Mouse (Mus musculus) CD4-positive, CD25-positive, alpha-beta regulatory T cell, adult 2 months (primary cell): Measurements from ENCODE around the gene AC161166.1.
"Not testable (repeated sequence)": the region's sequence is repeated elsewhere in the genome, so short reads cannot be mapped to it uniquely, and the experiment has no call there.

Source experiments
- DNase-seq: peaks from one replicate; pipeline ENCODE4 v3.0.0-alpha.2; 2012; ENCODE audit warnings: low read depth, low spot score

Gene AC161166.1

GRCm38 (mm10) chr7:24486654-24487130 lies 25.6 kb downstream of the AC161166.1 start:
- no peak for DNase-seq

- DNase-seq = no peak
These were observed 26.8 kb downstream of the AC161166.1 start for GRCm38 (mm10) chr7:24485481-24485880.

DNA sequence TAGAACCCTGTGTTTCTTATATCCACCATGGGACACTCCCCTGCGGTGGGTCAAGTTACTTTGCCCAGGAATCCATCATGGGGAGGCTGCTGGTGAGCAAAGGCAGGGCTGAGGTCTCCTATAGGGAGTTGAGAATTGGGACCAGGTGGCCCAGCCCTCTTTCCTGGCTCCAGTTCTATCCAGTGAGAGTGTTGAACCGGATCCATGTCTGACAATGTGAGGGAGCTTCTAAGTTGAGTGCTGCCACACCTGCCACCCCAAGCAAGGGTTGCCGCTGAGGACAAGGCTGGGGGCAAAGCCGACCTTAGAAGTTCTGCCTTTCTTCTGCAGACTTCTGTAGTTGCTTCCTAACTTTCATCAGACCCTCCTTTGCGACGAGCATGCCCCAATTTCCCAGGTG lies 29.0 kb downstream of the AC161166.1 start:
- DNase-seq = not testable (repeated sequence)

DNA sequence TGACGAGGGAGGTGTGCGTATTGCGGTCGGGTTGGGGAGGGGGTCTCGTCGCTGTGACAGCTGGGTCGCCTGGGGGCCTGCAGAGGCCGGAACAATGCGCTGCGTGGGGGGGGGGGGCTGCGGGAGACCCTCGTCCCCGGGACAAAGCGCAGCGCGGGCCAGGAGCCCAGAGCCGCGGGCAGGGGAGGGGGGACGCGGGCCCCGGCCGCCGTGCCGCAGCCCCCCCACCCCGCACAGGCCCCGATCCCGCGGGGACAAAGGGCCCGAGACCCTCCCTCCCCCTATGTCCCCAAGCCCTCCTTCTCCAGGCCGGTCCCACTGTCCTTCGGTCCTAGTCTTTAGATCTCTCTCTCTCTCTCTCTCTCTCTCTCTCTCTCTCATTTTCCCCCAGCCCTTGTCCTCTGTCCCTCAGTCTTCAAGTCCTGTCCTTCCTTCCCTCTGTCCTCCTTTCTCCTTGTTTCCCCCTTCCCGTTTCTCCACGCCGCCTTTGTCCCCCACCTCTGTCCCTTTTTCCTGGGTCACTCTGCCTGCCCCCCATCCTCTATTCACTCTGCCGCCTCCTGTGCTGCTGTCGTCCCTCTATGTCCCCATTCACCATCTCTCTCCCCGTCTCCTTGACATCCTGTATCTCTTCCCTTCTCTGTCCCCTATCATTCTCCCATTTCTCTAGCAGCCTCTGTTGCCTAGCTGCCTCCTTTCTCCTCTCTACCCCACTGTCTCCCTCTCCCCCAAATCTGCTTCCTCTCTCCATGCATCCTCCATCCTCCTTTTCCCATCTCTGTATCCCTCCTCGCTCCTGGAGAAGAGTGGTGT lies 29.8 kb downstream of the AC161166.1 start:
- no peak for DNase-seq

DNA sequence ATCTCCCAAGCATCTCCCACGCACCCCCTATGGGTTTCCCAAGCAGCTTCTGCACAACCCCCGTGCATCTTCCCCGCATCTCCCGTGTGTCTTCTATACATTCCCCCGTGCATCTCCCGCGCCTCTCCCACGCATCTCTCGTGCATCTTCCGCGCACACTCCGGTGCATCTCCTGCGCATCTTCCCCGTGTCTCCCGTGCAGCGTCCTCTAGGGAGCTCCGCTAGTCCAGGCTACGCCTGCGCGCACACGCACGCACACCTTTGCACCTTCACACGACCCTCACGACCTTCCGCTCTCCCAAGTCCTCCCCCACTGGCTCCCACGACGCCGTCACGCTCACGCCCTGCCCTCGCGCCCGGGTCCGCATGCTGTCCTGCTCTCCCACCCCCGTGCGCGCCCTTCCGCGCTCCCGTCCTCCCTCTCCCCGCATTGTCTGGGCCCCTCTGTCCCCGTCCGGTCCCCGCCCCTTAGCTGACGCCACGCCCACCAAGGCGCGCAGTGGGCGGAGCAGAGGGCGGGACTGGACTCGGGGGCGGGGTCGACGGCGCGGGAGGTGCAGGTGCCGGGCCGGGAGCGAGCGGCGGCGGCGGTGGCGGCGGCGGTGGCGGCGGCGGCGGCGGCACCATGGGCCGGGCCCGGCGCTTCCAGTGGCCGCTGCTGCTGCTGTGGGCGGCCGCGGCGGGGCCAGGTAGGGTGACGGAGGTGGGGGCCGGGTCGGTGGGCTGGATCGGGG lies 30.6 kb downstream of the AC161166.1 start, which contains the start of gene Cadm4:
Cadm4 (plus strand) TSS at position 550 of the 734 bp plus-strand sequence.
- peak; percentile 89 for DNase-seq

- no peak for DNase-seq
These were observed 31.2 kb downstream of the AC161166.1 start for GRCm38 (mm10) chr7:24480986-24481473.

- no peak for DNase-seq
These were observed 31.9 kb downstream of the AC161166.1 start for GRCm38 (mm10) chr7:24480121-24480941.

- DNase-seq = no peak
These were observed 32.6 kb downstream of the AC161166.1 start for GRCm38 (mm10) chr7:24479685-24480084.

- DNase-seq = no peak
These were observed 33.3 kb downstream of the AC161166.1 start for GRCm38 (mm10) chr7:24478911-24479310.

DNA sequence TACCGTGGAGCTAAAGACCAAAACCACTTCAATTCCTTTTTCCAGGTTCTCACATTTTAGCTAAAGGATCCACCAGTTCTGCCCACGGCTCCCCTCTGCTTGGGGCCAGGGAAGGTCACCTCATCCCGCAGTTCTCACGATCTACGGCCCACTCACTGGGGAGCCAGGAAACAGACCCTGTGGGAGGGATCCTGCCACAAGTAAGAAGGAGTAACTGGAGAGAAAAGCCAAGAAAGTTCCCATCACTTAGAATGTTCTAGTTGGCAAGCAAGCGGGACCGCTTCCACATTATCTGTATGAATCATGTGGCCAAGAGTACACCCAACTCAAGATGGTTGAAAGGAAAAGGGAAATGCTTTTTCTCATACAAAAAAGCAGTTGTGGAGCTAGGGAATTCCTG lies 35.4 kb downstream of the AC161166.1 start:
- no peak for DNase-seq

- no peak for DNase-seq
These were observed 35.9 kb downstream of the AC161166.1 start for GRCm38 (mm10) chr7:24476338-24476737.

DNA sequence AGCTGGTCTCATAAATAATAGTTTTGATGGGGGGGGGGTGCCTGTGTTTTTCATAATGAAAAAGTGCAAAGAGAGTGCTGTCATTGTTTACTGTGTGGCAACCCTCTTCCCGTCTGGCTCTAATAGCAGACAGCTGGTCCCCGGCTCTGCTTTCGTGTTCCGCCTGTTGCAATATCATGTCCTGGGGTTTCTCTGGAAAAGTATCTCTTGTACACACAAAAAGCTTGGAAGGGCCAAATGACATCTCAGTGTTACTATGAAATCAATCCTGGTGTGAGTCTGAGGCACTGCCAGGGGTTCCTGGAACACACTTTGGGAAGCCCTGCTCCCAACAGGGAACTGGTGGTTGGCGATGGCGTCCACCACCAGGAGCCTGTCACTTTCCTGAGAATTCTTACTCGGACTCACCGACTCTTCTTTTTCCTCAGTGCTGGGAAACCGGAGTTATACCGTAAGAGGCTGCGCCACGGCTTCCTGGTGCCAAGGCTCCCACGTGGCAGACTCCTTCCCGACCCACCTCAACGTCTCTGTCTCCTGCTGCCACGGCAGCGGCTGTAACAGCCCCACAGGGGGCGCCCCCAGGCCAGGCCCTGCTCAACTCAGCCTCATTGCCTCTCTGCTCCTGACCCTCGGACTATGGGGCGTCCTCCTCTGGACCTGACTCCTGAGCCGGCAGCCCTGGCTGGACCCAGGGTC lies 37.3 kb downstream of the AC161166.1 start:
- DNase-seq = no peak

GRCm38 (mm10) chr7:24473913-24474529 lies 38.2 kb downstream of the AC161166.1 start:
- DNase-seq = peak; percentile 86

- peak; percentile 74 for DNase-seq
These were observed 39.3 kb downstream of the AC161166.1 start for GRCm38 (mm10) chr7:24472937-24473336.

- DNase-seq = no peak
These were observed 39.8 kb downstream of the AC161166.1 start for GRCm38 (mm10) chr7:24472442-24472841.

- no peak for DNase-seq
These were observed 41.9 kb downstream of the AC161166.1 start for GRCm38 (mm10) chr7:24470356-24470755.

DNA sequence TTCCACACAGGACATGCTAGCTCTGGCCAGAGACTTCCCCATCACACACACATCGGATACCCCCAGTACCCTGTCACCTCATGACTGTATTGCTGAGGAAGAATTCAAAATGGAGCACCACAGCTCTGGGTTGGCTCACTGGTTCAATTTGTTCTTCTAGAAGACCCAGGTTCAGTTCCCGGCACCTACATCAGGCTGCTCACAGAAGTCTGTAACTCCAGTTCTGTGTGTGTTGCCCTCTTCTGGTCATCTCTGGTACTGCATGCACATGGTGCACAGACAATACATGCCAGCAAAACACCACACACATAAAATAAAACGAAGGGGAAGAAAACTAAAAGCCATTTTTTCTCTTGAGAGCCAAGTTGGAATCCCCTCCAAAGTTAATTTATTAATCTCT lies 43.1 kb downstream of the AC161166.1 start:
- peak; percentile 70 for DNase-seq

GRCm38 (mm10) chr7:24467886-24468285 lies 44.4 kb downstream of the AC161166.1 start:
- DNase-seq = peak; percentile 67

- no peak for DNase-seq
These were observed 45.4 kb downstream of the AC161166.1 start for GRCm38 (mm10) chr7:24466835-24467234.
